17 mouse cellular contexts compared by ENCODE assay signal in the genomic region with DNA sequence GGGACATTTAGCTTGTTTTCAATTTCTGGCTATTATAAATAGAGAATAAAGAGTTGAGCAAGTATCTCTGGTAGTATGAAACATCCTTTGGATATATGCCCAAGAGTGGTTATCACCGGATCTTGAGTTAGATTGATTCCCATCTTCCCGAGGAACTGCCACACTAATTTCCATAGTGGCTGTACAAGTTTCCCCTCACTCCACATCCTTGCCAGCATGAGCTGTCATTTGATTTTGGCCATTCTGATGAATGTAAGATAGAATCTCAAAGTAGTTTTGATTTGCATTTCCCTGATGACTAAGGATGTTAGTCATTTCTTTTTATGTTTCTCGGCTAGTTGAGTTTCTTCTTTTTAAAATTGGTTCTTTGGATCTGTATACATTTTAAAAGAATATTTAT.
"Had no signal": no experiment of that assay in that cellular context is flagged by ENCODE, and none has a peak within 500 bp of the region (broad histone marks: within the 10 kb centered on the region; RNA-seq: fewer than 3 reads in every experiment).

No protein-coding gene starts in this region.

- DNase-seq: lung, adult 18-20 months; lung, embryonic 14.5 days; lung, postnatal 10 days; lung, postnatal 4 days; midbrain, embryonic 14.5 days; retina, postnatal 1 day; spleen, adult 18-20 months; thymus, adult 2 months; thymus, postnatal 25 days; thymus, postnatal 4 days had no signal

- H3K4me3 ChIP-seq: midbrain, embryonic 10.5 days; midbrain, embryonic 12.5 days; myocyte; neural tube, embryonic 13.5 days; neural tube, embryonic 15.5 days had no signal

- H3K9me3 ChIP-seq: midbrain, embryonic 10.5 days; midbrain, embryonic 12.5 days; neural tube, embryonic 13.5 days; neural tube, embryonic 15.5 days had no signal

- H3K36me3 ChIP-seq: midbrain, embryonic 10.5 days; midbrain, embryonic 12.5 days; neural tube, embryonic 13.5 days; neural tube, embryonic 15.5 days had no signal

- H3K27me3 ChIP-seq: midbrain, embryonic 12.5 days; neural tube, embryonic 13.5 days; neural tube, embryonic 15.5 days had no signal

- H3K9ac ChIP-seq: liver, embryonic 14.5 days; lung, embryonic 14.5 days; midbrain, embryonic 12.5 days; neural tube, embryonic 13.5 days; neural tube, embryonic 15.5 days had no signal

- ATAC-seq: midbrain, embryonic 16.5 days had no signal

- H3K4me1 ChIP-seq: midbrain, embryonic 10.5 days; midbrain, embryonic 12.5 days; neural tube, embryonic 13.5 days; neural tube, embryonic 15.5 days had no signal

- H3K4me2 ChIP-seq: lung, embryonic 14.5 days; midbrain, embryonic 12.5 days; neural tube, embryonic 13.5 days; neural tube, embryonic 15.5 days had no signal

- H3K27ac ChIP-seq: liver, embryonic 14.5 days; midbrain, embryonic 10.5 days; midbrain, embryonic 12.5 days; neural tube, embryonic 13.5 days; neural tube, embryonic 15.5 days had no signal
